Mouse (Mus musculus) lung, embryonic 14.5 days (tissue): Measurements from ENCODE around the gene Fam216a. TPM values are rescaled to one million over a fixed set of nuclear protein-coding genes. Genes with fewer than 3 reads are reported as not detected.

Source experiments
- ATAC-seq: fragments of 200-750 bp; cut with Nextera tagmentation; 2 replicates; pipeline ENCODE4 v1.8.0; 2017; ENCODE audit warnings: mild to moderate bottlenecking, moderate TSS enrichment, moderate library complexity; ENCODE audit not compliant: insufficient read depth
- DNase-seq: peaks from one replicate; pipeline ENCODE4 v3.0.0-alpha.2; 2015
- H3K27ac ChIP-seq: fragments of 300-500 bp; sonication (generic); 2 replicates; pipeline ENCODE4 v1.5.1; 2014; ENCODE audit warnings: low read depth, mild to moderate bottlenecking, moderate library complexity
- H3K27me3 ChIP-seq: fragments of 300-500 bp; sonication (generic); 2 replicates; pipeline ENCODE4 v1.6.1; 2014; ENCODE audit warnings: low read length, control low read depth; ENCODE audit not compliant: insufficient read depth
- H3K36me3 ChIP-seq: fragments of 300-500 bp; sonication (generic); 2 replicates; pipeline ENCODE4 v1.6.1; 2014; ENCODE audit warnings: control low read depth; ENCODE audit not compliant: insufficient read depth
- H3K4me1 ChIP-seq: fragments of 300-500 bp; sonication (generic); 2 replicates; pipeline ENCODE4 v1.6.1; 2014; ENCODE audit warnings: antibody characterized with exemption, control low read depth; ENCODE audit not compliant: insufficient read depth
- H3K4me2 ChIP-seq: fragments of 300-500 bp; sonication (generic); 2 replicates; pipeline ENCODE4 v1.6.1; 2014; ENCODE audit warnings: mild to moderate bottlenecking
- H3K4me3 ChIP-seq: fragments of 300-500 bp; sonication (generic); 2 replicates; pipeline ENCODE4 v1.5.1; 2014; ENCODE audit warnings: low read depth, low read length
- H3K9ac ChIP-seq: fragments of 300-500 bp; sonication (generic); 2 replicates; pipeline ENCODE4 v1.6.1; 2014
- H3K9me3 ChIP-seq: fragments of 300-500 bp; sonication (generic); 2 replicates; pipeline ENCODE4 v1.6.1; 2016; ENCODE audit warnings: low read depth, low read length, control low read depth
- CTCF ChIP-seq: IDR thresholded peaks from 2 replicates; pipeline ENCODE4 v1.5.1; 2016; ENCODE audit warnings: antibody characterized with exemption, low read depth
- WGBS: fragments of 180-500 bp; shearing (Covaris S2); extraction: QIAGEN DNeasy Blood & Tissue Kit; methylation state at CpG from one replicate; pipeline ENCODE4 v1.1.7; 2014; 5-methylcytosine and 5-hydroxymethylcytosine counted together
- polyA plus RNA-seq: library from polyadenylated mRNA; unstranded; fragments of >200 nt; fragmentation: Nextera tagmentation; extraction: Ambion mirVana; gene quantifications from 2 replicates; pipeline ENCODE4 v1.2.1, GENCODE M21; 2014

The Fam216a gene
- polyA plus RNA-seq, 1 experiment from 2014 or later: 77.3 TPM

DNA sequence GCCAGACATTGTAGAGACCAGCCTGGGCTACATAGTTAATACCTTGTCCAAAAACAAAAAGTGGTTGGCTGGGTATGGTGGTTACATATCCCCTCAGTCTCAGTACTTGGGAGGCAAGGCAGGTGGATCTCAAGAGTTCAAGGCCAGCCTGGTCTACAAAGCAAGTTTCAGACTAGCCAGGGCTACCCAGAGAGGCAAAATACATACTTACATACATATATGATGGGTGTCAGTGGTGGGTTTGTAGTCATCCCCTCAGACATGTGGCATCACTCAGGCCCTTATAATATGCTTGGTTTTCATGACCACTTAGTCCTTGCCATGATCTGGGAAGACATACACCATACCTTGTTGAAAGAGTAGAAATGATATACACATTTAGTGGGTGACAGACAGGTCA is 18.5 kb upstream of the Fam216a start:
- DNase-seq: no peak
- Histone ChIP-seq H3K36me3 (no peaks in the 10 kb centered on the region), H3K4me3 (no peak overlapping the region), H3K27me3 (no peaks in the 10 kb centered on the region), H3K4me1 (no peaks in the 10 kb centered on the region; the same call in 1 of the 2 replicates), H3K27ac (no peak overlapping the region), H3K9ac (no peak overlapping the region), H3K9me3 (no peaks in the 10 kb centered on the region), H3K4me2 (no peak overlapping the region)
- TF ChIP-seq CTCF: no peak
- ATAC-seq: peak; percentile 26; the same call in 1 of the 2 replicates

DNA sequence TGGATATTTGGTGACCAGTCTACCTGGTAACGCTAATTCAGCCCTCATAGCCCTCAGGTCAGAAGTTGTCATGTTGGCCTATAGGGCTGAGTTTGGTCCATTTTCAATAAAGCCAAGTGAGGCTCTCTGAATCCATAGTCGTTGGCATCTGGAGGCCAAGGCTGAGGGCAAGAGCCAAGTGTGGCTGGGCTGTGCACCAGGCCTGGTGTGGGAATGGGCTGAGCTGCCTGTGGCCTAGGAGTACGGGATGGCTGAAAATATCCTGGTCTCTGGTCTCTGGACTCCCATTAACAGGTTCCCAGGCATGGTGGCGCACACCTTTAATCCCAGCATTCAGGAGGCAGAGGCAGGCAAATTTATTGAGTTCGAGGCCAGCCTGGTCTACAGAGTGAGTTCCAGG is 17.8 kb upstream of the Fam216a start:
- H3K9me3 ChIP-seq: no peaks in the 10 kb centered on the region
- no peaks in the 10 kb centered on the region for H3K36me3 ChIP-seq
- no peak overlapping the region for H3K27ac ChIP-seq
- no peak for TF ChIP-seq CTCF
- no peaks in the 10 kb centered on the region; the same call in 1 of the 2 replicates for H3K4me1 ChIP-seq
- no peak overlapping the region for H3K9ac ChIP-seq
- WGBS: 87% methylated on average over 5 of the region's 5 CpGs
- H3K27me3 ChIP-seq: no peaks in the 10 kb centered on the region
- H3K4me3 ChIP-seq: no peak overlapping the region
- DNase-seq (no peak), ATAC-seq (no peak)
- H3K4me2 ChIP-seq: no peak overlapping the region

DNA sequence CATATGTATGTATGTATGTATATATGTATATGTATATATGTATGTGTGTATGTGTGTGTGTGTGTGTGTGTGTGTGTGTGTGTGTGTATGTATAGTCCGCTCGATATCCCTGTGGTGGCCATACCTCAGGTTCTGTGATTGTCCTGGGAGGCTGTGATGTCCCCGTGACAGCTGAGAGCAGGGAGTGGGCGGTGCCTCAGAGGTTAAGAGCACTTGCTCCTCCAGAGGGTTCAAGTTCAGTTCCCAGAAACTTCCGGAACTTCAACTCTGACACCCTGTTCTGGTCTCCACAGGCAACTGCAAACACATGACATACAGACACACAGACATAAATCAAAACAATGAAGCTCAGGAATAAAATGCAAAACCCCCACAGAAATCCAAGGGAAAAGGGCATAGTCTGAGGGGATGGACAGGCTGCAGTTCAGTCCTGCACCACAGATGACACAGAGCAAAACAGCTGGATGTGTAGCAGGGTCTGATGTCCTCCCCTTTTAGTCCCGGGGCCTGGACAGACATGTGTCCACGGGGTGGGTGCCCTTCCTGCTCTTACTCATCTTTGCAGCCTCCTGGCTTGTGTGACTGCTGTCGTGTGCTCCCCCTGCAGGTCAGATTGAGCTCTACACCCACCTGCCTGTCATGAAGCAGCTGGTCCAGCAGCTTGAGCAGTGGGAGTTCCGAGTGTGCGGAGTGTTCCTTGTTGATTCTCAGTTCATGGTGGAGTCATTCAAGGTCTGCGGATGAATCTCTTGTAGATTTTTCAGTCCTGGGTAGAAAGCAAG is 7.4 kb upstream of the Fam216a start:
- peaks cover 57% of the 10 kb centered on the region for H3K36me3 ChIP-seq
- no peaks in the 10 kb centered on the region for H3K27me3 ChIP-seq
- H3K9me3 ChIP-seq: no peaks in the 10 kb centered on the region
- no peak overlapping the region for H3K27ac ChIP-seq
- no peak overlapping the region for H3K4me3 ChIP-seq
- no peaks in the 10 kb centered on the region for H3K4me1 ChIP-seq
- no peak overlapping the region for H3K9ac ChIP-seq
- H3K4me2 ChIP-seq: no peak overlapping the region
- ATAC-seq (peak; percentile 69), DNase-seq (peak; percentile 86)
- 47% methylated on average over 11 of the region's 11 CpGs for WGBS
- TF ChIP-seq CTCF: peak; percentile 91

DNA sequence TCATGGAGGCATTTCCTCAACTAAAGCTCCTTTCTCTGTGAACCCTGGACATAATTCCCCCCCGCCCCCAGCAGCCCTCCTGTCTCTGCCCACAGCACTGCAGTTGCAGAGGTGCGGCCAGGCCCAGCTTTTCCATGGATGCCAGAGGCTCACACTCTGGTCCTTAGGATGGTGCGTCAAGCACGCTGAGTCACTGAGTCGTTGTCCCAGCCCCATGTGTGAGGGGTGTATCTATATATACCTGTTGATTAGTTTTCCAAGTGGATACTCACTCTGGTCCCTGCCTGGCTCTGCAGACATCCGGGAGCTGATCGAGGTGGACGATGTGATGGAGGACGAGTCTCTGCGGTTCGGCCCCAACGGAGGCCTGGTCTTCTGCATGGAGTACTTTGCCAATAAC is 6.0 kb upstream of the Fam216a start:
- H3K4me1 ChIP-seq: peaks cover 4% of the 10 kb centered on the region; the same call in 1 of the 2 replicates
- H3K4me3 ChIP-seq: no peak overlapping the region
- H3K4me2 ChIP-seq: no peak overlapping the region
- H3K27me3 ChIP-seq: no peaks in the 10 kb centered on the region
- 93% methylated on average over 12 of the region's 12 CpGs for WGBS
- no peak overlapping the region for H3K27ac ChIP-seq
- DNase-seq: no peak
- no peak overlapping the region for H3K9ac ChIP-seq
- peaks cover 61% of the 10 kb centered on the region for H3K36me3 ChIP-seq
- no peak for ATAC-seq
- no peak for TF ChIP-seq CTCF
- H3K9me3 ChIP-seq: no peaks in the 10 kb centered on the region

DNA sequence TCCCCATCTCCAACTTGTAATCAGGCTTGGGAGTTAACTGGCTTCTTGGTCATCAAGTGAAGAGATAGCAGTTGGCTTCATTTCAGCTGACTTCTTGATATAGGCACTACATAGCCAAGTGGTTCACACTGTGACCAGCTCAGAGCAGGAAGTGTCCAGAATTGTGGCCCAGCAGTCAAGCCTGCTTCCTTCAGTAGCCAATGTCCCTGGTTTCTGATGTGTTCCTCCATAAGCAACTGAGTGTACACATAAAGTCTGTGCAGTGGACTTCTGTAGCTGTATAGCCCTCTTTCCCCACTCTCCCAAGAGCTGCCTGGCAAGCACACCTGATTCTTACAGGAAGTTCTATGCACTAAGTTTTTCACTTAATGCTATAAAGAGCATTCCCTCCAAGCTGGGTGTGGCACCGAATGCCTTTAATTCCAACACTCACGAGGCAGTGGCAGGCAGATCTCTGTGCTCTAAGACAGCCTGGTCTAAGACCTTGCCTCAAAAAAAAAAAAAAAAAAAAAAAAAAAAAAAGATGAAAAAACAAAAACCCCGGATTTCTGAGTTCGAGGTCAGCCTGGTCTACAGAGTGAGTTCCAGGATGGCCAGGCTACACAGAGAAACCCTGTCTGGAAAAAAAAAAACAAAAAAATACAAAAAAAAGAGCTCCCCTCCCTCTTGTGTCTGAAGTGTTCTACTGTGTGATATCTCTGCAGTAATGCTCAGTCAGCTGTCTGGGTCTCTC is 5.1 kb upstream of the Fam216a start:
- Histone ChIP-seq H3K9ac (no peak overlapping the region), H3K4me2 (no peak overlapping the region), H3K27me3 (no peaks in the 10 kb centered on the region), H3K36me3 (peaks cover 55% of the 10 kb centered on the region), H3K4me1 (peaks cover 4% of the 10 kb centered on the region; the same call in 1 of the 2 replicates), H3K9me3 (no peaks in the 10 kb centered on the region), H3K27ac (no peak overlapping the region), H3K4me3 (no peak overlapping the region)
- no peak for TF ChIP-seq CTCF
- DNase-seq (no peak), ATAC-seq (no peak)
- WGBS: 85% methylated on average over 4 of the region's 4 CpGs

DNA sequence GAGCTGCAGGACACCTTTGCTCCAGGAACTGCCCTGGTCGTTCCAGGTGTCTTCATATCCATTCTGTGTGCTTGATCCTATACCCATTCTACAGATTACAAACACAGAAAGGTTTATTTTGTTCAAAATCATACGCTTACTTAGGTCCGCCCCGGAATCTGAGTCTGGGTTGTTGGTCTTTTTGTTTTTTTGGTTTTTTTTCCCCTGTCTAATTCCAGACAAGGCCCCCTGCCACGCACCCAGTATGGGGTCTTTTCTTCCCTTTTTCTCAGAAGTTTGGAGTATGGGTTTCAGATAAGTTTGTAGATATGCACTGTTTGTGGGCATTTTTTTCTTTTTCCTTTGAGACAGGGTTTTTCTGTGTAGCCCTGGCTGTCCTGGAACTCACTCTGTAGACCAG is 714 bp upstream of the Fam216a start:
- 6% methylated on average over 5 of the region's 5 CpGs for WGBS
- Histone ChIP-seq H3K9me3 (no peaks in the 10 kb centered on the region), H3K9ac (peak overlapping the region; percentile 82), H3K4me2 (peak overlapping the region; percentile 84), H3K4me1 (peaks cover 8% of the 10 kb centered on the region; the same call in 1 of the 2 replicates), H3K4me3 (peak overlapping the region; percentile 65), H3K27ac (peak overlapping the region; percentile 92), H3K27me3 (no peaks in the 10 kb centered on the region), H3K36me3 (peaks cover 38% of the 10 kb centered on the region)
- ATAC-seq (no peak), DNase-seq (no peak)
- no peak for TF ChIP-seq CTCF

DNA sequence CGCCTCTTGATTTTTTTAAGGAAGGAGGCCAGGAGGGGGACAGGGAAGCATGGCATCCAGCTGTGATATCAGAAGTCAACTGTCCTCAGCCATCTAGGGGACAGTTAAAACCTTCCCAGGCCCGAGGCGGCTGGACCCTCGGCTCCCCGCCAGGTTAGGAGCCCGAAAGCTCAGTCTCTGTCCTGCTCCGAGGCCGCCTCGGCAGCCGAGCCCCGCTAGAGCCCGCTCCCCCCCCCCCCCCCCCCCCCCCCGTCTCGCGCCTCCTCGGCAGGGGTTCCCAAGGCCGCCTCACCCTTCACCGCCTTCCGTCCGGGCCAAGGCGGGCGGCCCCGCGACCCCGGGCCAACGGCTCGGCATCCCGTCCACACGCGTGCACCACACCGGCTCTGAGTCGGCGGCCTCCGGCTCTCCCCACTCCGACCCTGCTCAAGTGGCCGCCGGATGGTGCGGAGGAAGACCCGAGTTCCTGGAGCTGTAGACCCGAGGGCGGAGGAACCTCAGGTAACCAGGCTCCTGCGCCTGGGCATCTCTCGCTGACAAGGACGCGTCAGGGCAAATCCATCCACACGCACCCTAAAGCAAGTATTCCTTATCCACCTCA is 473 bp downstream of the Fam216a start, which contains the start of gene Gpn3:
Gene Gpn3 (plus strand): TSS at position 286 of the 601 bp plus-strand sequence.
- peak; percentile 84 for ATAC-seq
- H3K4me3 ChIP-seq: peak within 1 kb of the TSS; percentile 65
- H3K9me3 ChIP-seq: no peaks in the 10 kb centered on the region
- peaks cover 8% of the 10 kb centered on the region; the same call in 1 of the 2 replicates for H3K4me1 ChIP-seq
- H3K27ac ChIP-seq: peak within 1 kb of the TSS; percentile 92
- H3K9ac ChIP-seq: peak within 1 kb of the TSS; percentile 82
- H3K4me2 ChIP-seq: peak within 1 kb of the TSS; percentile 84
- TF ChIP-seq CTCF: no peak
- under 1% methylated on average over 33 of the region's 46 CpGs for WGBS
- no peaks in the 10 kb centered on the region for H3K27me3 ChIP-seq
- peak; percentile 44 for DNase-seq
- H3K36me3 ChIP-seq: peaks cover 44% of the 10 kb centered on the region
